8 mouse cellular contexts compared by ENCODE assay signal in the genomic region with DNA sequence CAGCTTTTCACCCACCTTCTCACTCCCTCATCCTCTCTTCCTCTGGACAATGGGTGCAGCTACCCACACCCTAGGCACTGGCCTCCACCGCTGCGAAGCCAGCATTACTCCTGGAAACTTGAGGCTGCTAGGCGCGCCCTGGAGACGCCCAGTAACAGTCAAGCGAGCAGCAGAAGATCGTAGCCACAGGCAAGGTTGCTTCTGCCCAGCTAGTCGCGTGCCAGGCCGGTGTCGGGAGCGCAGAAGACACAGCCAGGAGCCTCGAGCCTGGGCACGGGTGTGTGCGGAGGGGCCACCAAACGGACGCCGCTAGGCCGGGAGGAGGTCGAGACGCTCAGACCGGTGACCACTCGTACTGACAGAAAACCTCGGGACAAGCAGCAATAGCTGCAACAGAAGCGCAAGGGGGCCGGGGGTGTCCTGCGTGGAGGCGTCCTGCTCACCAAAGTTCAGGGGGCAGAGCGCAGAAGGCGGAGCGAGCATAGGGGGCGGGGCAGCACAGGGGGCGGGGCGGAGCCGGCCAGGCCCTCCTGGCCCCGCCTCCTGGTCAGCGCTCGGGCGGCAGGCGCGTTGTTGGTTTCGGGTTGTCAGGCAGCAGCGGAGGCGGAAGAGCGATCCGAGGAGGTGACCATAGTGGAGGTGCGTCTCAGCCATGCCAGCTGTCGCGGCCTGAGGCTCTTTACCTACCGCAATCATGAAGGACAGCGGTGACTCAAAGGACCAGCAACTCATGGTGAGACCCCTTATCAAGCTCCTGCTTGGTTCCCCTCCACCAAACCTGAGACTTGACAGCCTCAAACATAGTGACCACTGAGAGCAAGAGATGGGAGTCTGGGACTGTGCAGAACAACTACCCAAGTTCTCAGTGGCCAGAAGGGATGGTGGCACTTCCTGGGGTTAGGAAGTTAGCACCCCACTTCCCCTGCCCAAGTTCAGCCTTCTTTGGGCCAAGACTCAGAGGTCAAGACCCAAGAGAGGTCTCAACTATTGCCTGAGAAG. TPM values are rescaled to one million over a fixed set of nuclear protein-coding genes. Genes with fewer than 3 reads are reported as not detected.
DNase-seq lines count a peak whose midpoint lies in the region; ATAC-seq and TF ChIP-seq lines count a peak whose summit lies in the region.

A gene (plus strand): TSS at position 569 of the 999 bp plus-strand sequence.

- DNase-seq in spleen, adult 18-20 months: peak; percentile 46 to 49
- DNase-seq in spleen, adult 12 weeks (ENCODE audit: low spot score): no peak
- DNase-seq in embryo, embryonic 11.5 days (ENCODE audit: low read depth, low spot score): peak; percentile 57
- peak; percentile 8 for DNase-seq in heart, adult 8-10 months (ENCODE audit: low spot score)
- DNase-seq in kidney, adult 18-20 months: peak; percentile 66
- peak; percentile 46 for DNase-seq in lung, adult 2 months
- peak; percentile 68 for DNase-seq in yolk sac, embryonic 10.5 days (ENCODE audit: low spot score)

- H3K9ac ChIP-seq in neural tube, embryonic 12.5 days: 0 out of 2 replicates have a peak within 1 kb of the TSS, but pooled peaks have one; percentile 30

- WGBS in lung, adult 2 months: 4% methylated on average over 51 of the region's 51 CpGs
- under 1% methylated on average over 49 of the region's 51 CpGs for WGBS in neural tube, embryonic 12.5 days

- peak within 1 kb of the TSS; percentile 62 for H3K4me3 ChIP-seq in lung, adult 2 months (replicated peaks; ENCODE audit: extremely low read depth, low read depth, low read length)
- H3K4me3 ChIP-seq in neural tube, embryonic 12.5 days: peak within 1 kb of the TSS; percentile 43

- H3K27me3 ChIP-seq in neural tube, embryonic 12.5 days (replicated peaks): peaks cover 31% of the 10 kb centered on the region; the same call in 1 of the 2 replicates

- no peak within 1 kb of the TSS for H3K27ac ChIP-seq in neural tube, embryonic 12.5 days

- ATAC-seq in neural tube, embryonic 12.5 days (ENCODE audit: low FRiP score, low read depth): peak; percentile 58

- H3K4me1 ChIP-seq in lung, adult 2 months (ENCODE audit: control insufficient read depth, insufficient read depth, low read length): peaks cover 6% of the 10 kb centered on the region; the same call in 1 of the 2 replicates
- peaks cover 10% of the 10 kb centered on the region; the same call in 1 of the 2 replicates for H3K4me1 ChIP-seq in neural tube, embryonic 12.5 days

- no peak for TF ChIP-seq CTCF in lung, adult 2 months (IDR thresholded peaks at IDR 0.05; ENCODE audit: insufficient read depth, low read length)

- peak; percentile 39; the same call in 1 of the 2 replicates for TF ChIP-seq POLR2A in lung, adult 2 months (IDR thresholded peaks at IDR 0.05; ENCODE audit: borderline replicate concordance, extremely low read depth, low read depth, low read length)

- H3K9me3 ChIP-seq in neural tube, embryonic 12.5 days: no peaks in the 10 kb centered on the region

- H3K36me3 ChIP-seq in neural tube, embryonic 12.5 days: no peaks in the 10 kb centered on the region

- peak within 1 kb of the TSS; percentile 82 for H3K4me2 ChIP-seq in neural tube, embryonic 12.5 days (replicated peaks)

RNA-seq across cellular contexts. Expression of the gene that starts here (rescaled TPM):
- total RNA-seq in heart, adult 8-10 months (2022): under 1 TPM; 0.25 to 0.80 (median 0.42) TPM
- 8.9 and 9.2 TPM in 2 replicates for polyA plus RNA-seq in lung, adult 2 months (2012; rRNA removed)
- polyA plus RNA-seq in neural tube, embryonic 12.5 days (2016; fragmentation: Nextera tagmentation; extraction: Ambion mirVana): 2.0 and 3.1 TPM in 2 replicates

Comparison
In these comparisons a context has a peak if more than half of its experiments do, and no peak if none do; other contexts are left out.
1. Peak in DNase-seq in heart, adult 8-10 months; RNA of the gene not detected or under 1 TPM.